Mouse (Mus musculus): Measurements from ENCODE around the gene Atp5d. TPM values are rescaled to one million over a fixed set of nuclear protein-coding genes. Genes with fewer than 3 reads are reported as not detected.

Atp5d gene
- 519 and 582 TPM in 2 replicates for polyA plus RNA-seq (2014; fragmentation: Nextera tagmentation; extraction: Ambion mirVana)

DNA sequence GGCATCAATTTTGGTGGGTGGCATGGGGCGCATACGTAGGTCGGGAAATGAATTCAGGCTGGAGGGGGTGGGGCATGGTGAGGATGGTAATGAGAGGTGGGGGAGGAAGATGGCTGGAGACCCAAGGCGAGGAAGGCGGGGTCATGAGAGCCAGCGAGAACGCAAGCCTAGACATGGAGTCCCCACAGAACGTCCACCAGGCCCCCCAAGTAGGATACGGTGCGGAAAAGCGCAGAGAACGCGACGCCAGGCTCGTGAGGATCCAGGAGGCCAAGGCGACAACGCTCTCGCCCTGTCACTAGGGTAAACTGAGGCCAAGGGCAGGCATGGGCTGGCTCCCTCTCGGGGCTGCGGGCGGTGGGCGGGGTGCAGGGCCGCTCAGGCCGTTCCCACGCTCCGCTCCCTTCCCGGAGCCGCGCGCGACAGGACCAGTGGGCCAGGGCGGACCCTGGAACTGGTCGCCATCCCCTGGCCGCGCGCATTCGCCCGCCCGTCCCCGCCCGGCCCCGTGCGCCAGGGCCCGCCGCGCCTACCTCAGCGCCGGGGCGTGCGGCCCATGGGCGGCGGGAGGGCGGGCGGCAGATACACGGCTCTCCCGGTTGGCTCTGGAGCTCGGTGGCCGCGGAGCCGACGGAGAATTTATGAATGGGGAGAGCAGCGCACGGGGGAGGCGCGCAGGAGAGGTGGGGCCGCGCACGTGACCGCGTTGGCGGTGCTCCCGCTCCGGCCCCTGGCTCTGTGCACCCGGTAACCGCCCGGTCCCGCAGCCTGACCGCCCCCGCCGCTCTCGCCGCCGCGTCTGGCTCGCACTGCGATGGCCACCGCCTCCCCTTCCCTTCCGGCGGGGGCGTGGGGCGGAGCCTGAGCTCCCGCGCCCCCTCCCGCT is at the start of gene Atp5d:
Gene Atp5d (plus strand): TSS at position 80 of the 886 bp plus-strand sequence.
- peak; percentile 6 for ATAC-seq (ENCODE audit: low FRiP score, low TSS enrichment)
- peaks cover 23% of the 10 kb centered on the region for H3K27me3 ChIP-seq (ENCODE audit: control insufficient read depth, insufficient read depth, low read length)
- under 1% methylated on average over 76 of the region's 94 CpGs for WGBS

DNA sequence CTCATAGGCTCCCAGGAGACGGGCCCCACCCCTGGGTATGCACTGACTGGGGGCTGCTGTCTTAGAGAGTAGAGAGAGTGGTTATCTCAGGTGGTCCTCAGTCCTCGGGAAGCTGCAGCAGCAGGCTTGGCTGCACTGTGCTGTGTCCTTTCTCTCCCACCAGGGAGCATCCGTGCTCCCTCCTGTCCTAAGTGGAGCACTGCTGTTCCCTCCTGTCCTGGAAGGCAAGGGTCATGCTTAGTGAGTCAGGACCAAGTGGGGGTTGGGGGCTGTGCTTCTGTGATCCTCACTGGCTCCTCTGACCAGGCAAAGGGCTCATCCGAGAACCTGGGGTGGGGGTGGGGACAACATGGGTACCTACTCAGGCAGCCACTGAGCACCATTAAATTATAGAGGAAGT is 49.3 kb upstream of the Atp5d start:
- WGBS: 44% methylated on average over 4 of the region's 4 CpGs
- H3K4me1 ChIP-seq (ENCODE audit: control insufficient read depth, insufficient read depth, low read length): 0 out of 2 replicates have a peak, but pooled peaks cover 6% of the 10 kb centered on the region
- ATAC-seq (ENCODE audit: low FRiP score, low TSS enrichment): peak; percentile 28; the same call in 1 of the 2 replicates

More for the DNA sequence above, at the start of gene Atp5d:
- Histone ChIP-seq H3K4me3 (ENCODE audit: low read length) (peak within 1 kb of the TSS; percentile 77), H3K9ac (ENCODE audit: low read depth, low read length) (peak within 1 kb of the TSS; percentile 86), H3K36me3 (ENCODE audit: control insufficient read depth, insufficient read depth, low read length) (peaks cover 12% of the 10 kb centered on the region), H3K27ac (ENCODE audit: low read depth, low read length) (peak within 1 kb of the TSS; percentile 83), H3K9me3 (ENCODE audit: control insufficient read depth, low read length) (no peaks in the 10 kb centered on the region), H3K4me1 (ENCODE audit: control insufficient read depth, insufficient read depth, low read length) (peaks cover 35% of the 10 kb centered on the region), H3K4me2 (replicated peaks; ENCODE audit: low read depth, low read length) (peak within 1 kb of the TSS; percentile 99)

GRCm38 (mm10) chr10:80091527-80091926 is 46.9 kb upstream of the Atp5d start:
- no peak for ATAC-seq (ENCODE audit: low FRiP score, low TSS enrichment)
- H3K4me3 ChIP-seq (ENCODE audit: low read length): no peak overlapping the region
- no peaks in the 10 kb centered on the region for H3K36me3 ChIP-seq (ENCODE audit: control insufficient read depth, insufficient read depth, low read length)
- no peak overlapping the region for H3K9ac ChIP-seq (ENCODE audit: low read depth, low read length)
- 87% methylated on average over 6 of the region's 6 CpGs for WGBS
- H3K27ac ChIP-seq (ENCODE audit: low read depth, low read length): no peak overlapping the region
- no peaks in the 10 kb centered on the region for H3K27me3 ChIP-seq (ENCODE audit: control insufficient read depth, insufficient read depth, low read length)
- no peak overlapping the region for H3K4me2 ChIP-seq (replicated peaks; ENCODE audit: low read depth, low read length)
- H3K4me1 ChIP-seq (ENCODE audit: control insufficient read depth, insufficient read depth, low read length): 0 out of 2 replicates have a peak, but pooled peaks cover 4% of the 10 kb centered on the region
- no peaks in the 10 kb centered on the region for H3K9me3 ChIP-seq (ENCODE audit: control insufficient read depth, low read length)

More for the DNA sequence above, 49.3 kb upstream of the Atp5d start:
- Histone ChIP-seq H3K27ac (ENCODE audit: low read depth, low read length) (no peak overlapping the region), H3K9me3 (ENCODE audit: control insufficient read depth, low read length) (no peaks in the 10 kb centered on the region), H3K4me2 (replicated peaks; ENCODE audit: low read depth, low read length) (no peak overlapping the region), H3K36me3 (ENCODE audit: control insufficient read depth, insufficient read depth, low read length) (peaks cover 9% of the 10 kb centered on the region; the same call in 1 of the 2 replicates), H3K9ac (ENCODE audit: low read depth, low read length) (no peak overlapping the region), H3K4me3 (ENCODE audit: low read length) (no peak overlapping the region), H3K27me3 (ENCODE audit: control insufficient read depth, insufficient read depth, low read length) (no peaks in the 10 kb centered on the region)

DNA sequence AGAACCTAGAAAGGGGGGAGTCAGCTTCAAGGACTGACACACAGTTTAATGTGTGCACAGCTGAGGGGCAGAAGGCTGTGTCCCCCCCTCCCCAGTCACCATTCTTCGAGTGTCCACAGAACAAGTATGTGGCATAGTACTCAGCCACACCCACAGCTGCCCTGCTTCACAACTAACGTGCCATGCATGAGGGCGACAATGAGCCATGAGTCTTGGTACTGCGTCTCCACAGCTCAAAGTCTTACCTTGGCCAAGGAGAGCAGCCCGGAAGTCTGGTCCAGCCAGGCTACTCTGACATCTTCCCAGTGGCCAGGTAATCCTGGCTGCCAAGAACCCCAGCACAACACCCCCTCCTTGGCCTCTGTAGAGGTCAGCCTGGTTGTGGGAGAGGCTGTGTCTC is 45.7 kb upstream of the Atp5d start:
- H3K9me3 ChIP-seq (ENCODE audit: control insufficient read depth, low read length): no peaks in the 10 kb centered on the region
- H3K36me3 ChIP-seq (ENCODE audit: control insufficient read depth, insufficient read depth, low read length): no peaks in the 10 kb centered on the region
- H3K27ac ChIP-seq (ENCODE audit: low read depth, low read length): no peak overlapping the region
- H3K9ac ChIP-seq (ENCODE audit: low read depth, low read length): no peak overlapping the region
- no peaks in the 10 kb centered on the region for H3K27me3 ChIP-seq (ENCODE audit: control insufficient read depth, insufficient read depth, low read length)
- WGBS: 70% methylated on average over 5 of the region's 5 CpGs
- H3K4me2 ChIP-seq (replicated peaks; ENCODE audit: low read depth, low read length): no peak overlapping the region
- no peak overlapping the region for H3K4me3 ChIP-seq (ENCODE audit: low read length)
- ATAC-seq (ENCODE audit: low FRiP score, low TSS enrichment): no peak
- H3K4me1 ChIP-seq (ENCODE audit: control insufficient read depth, insufficient read depth, low read length): peaks cover 13% of the 10 kb centered on the region

- Histone ChIP-seq H3K4me3 (ENCODE audit: low read length) (no peak overlapping the region), H3K4me1 (ENCODE audit: control insufficient read depth, insufficient read depth, low read length) (peaks cover 14% of the 10 kb centered on the region), H3K9me3 (ENCODE audit: control insufficient read depth, low read length) (no peaks in the 10 kb centered on the region), H3K27me3 (ENCODE audit: control insufficient read depth, insufficient read depth, low read length) (no peaks in the 10 kb centered on the region), H3K9ac (ENCODE audit: low read depth, low read length) (no peak overlapping the region), H3K36me3 (ENCODE audit: control insufficient read depth, insufficient read depth, low read length) (no peaks in the 10 kb centered on the region), H3K27ac (ENCODE audit: low read depth, low read length) (no peak overlapping the region), H3K4me2 (replicated peaks; ENCODE audit: low read depth, low read length) (no peak overlapping the region)
- WGBS: 88% methylated on average over 6 of the region's 6 CpGs
- ATAC-seq (ENCODE audit: low FRiP score, low TSS enrichment): no peak
Observed at GRCm38 (mm10) chr10:80094085-80094484, 44.3 kb upstream of the Atp5d start.

GRCm38 (mm10) chr10:80094684-80095083 is 43.7 kb upstream of the Atp5d start:
- no peak overlapping the region for H3K9ac ChIP-seq (ENCODE audit: low read depth, low read length)
- H3K36me3 ChIP-seq (ENCODE audit: control insufficient read depth, insufficient read depth, low read length): no peaks in the 10 kb centered on the region
- no peak overlapping the region for H3K27ac ChIP-seq (ENCODE audit: low read depth, low read length)
- H3K9me3 ChIP-seq (ENCODE audit: control insufficient read depth, low read length): no peaks in the 10 kb centered on the region
- WGBS: 66% methylated on average over 3 of the region's 3 CpGs
- H3K4me3 ChIP-seq (ENCODE audit: low read length): no peak overlapping the region
- no peaks in the 10 kb centered on the region for H3K27me3 ChIP-seq (ENCODE audit: control insufficient read depth, insufficient read depth, low read length)
- H3K4me2 ChIP-seq (replicated peaks; ENCODE audit: low read depth, low read length): no peak overlapping the region
- H3K4me1 ChIP-seq (ENCODE audit: control insufficient read depth, insufficient read depth, low read length): peaks cover 14% of the 10 kb centered on the region
- ATAC-seq (ENCODE audit: low FRiP score, low TSS enrichment): no peak

GRCm38 (mm10) chr10:80095547-80095946 is 42.9 kb upstream of the Atp5d start:
- no peaks in the 10 kb centered on the region for H3K27me3 ChIP-seq (ENCODE audit: control insufficient read depth, insufficient read depth, low read length)
- no peak for ATAC-seq (ENCODE audit: low FRiP score, low TSS enrichment)
- H3K27ac ChIP-seq (ENCODE audit: low read depth, low read length): no peak overlapping the region

DNA sequence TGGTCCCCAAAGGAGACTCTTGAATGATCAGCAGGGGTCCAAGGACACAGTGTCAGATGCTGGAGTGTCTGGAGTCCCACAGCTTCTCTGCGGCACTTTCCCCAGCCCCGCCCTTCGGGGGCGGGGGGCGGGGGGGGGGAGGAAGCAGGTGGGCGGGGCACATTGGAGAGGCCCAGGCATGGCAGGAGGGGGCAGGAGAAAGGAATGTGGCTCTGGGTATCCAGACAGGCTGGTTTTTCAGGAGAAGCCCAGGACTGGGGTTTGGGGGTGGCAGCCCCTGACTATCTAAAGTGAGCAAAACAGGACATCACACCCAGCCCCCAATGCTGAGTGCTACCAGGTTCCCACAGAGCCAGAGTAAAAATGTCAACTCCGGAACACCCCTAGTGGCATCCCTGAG is 41.2 kb upstream of the Atp5d start:
- WGBS: 23% methylated on average over 7 of the region's 7 CpGs

More at GRCm38 (mm10) chr10:80095547-80095946, 42.9 kb upstream of the Atp5d start:
- Histone ChIP-seq H3K9me3 (ENCODE audit: control insufficient read depth, low read length) (no peaks in the 10 kb centered on the region), H3K36me3 (ENCODE audit: control insufficient read depth, insufficient read depth, low read length) (no peaks in the 10 kb centered on the region), H3K4me3 (ENCODE audit: low read length) (no peak overlapping the region), H3K9ac (ENCODE audit: low read depth, low read length) (peak overlapping the region; percentile 28; the same call in 1 of the 2 replicates), H3K4me1 (ENCODE audit: control insufficient read depth, insufficient read depth, low read length) (peaks cover 15% of the 10 kb centered on the region), H3K4me2 (replicated peaks; ENCODE audit: low read depth, low read length) (no peak overlapping the region)
- WGBS: 83% methylated on average over 5 of the region's 5 CpGs

GRCm38 (mm10) chr10:80098630-80099029 is 39.8 kb upstream of the Atp5d start:
- Histone ChIP-seq H3K4me2 (replicated peaks; ENCODE audit: low read depth, low read length) (no peak overlapping the region), H3K27ac (ENCODE audit: low read depth, low read length) (no peak overlapping the region), H3K9me3 (ENCODE audit: control insufficient read depth, low read length) (no peaks in the 10 kb centered on the region), H3K27me3 (ENCODE audit: control insufficient read depth, insufficient read depth, low read length) (no peaks in the 10 kb centered on the region), H3K4me1 (ENCODE audit: control insufficient read depth, insufficient read depth, low read length) (peaks cover 34% of the 10 kb centered on the region), H3K4me3 (ENCODE audit: low read length) (no peak overlapping the region), H3K9ac (ENCODE audit: low read depth, low read length) (no peak overlapping the region), H3K36me3 (ENCODE audit: control insufficient read depth, insufficient read depth, low read length) (no peaks in the 10 kb centered on the region)
- no peak for ATAC-seq (ENCODE audit: low FRiP score, low TSS enrichment)
- 86% methylated on average over 5 of the region's 5 CpGs for WGBS

More for the DNA sequence above, 41.2 kb upstream of the Atp5d start:
- no peak overlapping the region for H3K4me2 ChIP-seq (replicated peaks; ENCODE audit: low read depth, low read length)
- H3K36me3 ChIP-seq (ENCODE audit: control insufficient read depth, insufficient read depth, low read length): no peaks in the 10 kb centered on the region
- peaks cover 29% of the 10 kb centered on the region for H3K4me1 ChIP-seq (ENCODE audit: control insufficient read depth, insufficient read depth, low read length)
- ATAC-seq (ENCODE audit: low FRiP score, low TSS enrichment): no peak
- H3K4me3 ChIP-seq (ENCODE audit: low read length): no peak overlapping the region
- H3K9ac ChIP-seq (ENCODE audit: low read depth, low read length): no peak overlapping the region
- H3K9me3 ChIP-seq (ENCODE audit: control insufficient read depth, low read length): no peaks in the 10 kb centered on the region
- H3K27me3 ChIP-seq (ENCODE audit: control insufficient read depth, insufficient read depth, low read length): no peaks in the 10 kb centered on the region
- H3K27ac ChIP-seq (ENCODE audit: low read depth, low read length): no peak overlapping the region; the same call in 1 of the 2 replicates
